Mouse (Mus musculus) heart, postnatal 0 days (tissue): Measurements from ENCODE around the gene Sh2d1b2.

Source experiments
- CTCF ChIP-seq: IDR thresholded peaks from 2 replicates; pipeline ENCODE4 v1.5.1; 2016; ENCODE audit warnings: antibody characterized with exemption, control low read depth, low read depth
- EP300 ChIP-seq: IDR thresholded peaks from 2 replicates; pipeline ENCODE4 v1.6.1; 2016; ENCODE audit warnings: antibody characterized with exemption, low read depth

DNA sequence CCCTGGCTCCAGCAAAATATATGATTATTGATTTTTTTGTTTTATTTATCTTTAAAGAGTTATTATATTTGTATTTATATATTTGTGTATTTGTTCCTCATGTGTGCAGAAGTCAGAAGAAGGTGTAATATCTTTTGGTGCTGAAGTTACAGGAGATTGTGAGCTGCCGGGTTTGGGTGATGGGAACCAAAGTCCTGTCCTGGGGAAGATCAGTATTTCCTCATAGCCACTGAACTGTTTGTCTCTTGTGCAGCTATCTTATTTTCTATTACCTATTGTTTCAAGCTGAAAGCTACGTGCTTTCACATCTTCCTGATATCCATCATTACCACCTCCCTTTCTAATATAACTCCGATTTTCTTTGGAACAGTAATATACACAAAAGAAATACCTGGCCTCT, 17.0 kb upstream of the Sh2d1b2 start:
- TF ChIP-seq EP300 (no peak), CTCF (no peak)
